Mouse (Mus musculus) gastrocnemius, postnatal 4 days (tissue): ENCODE measurements at regions not wholly inside any gene's neighbourhood (a gene's known extent, or its start where the extent isn't known, plus 50 kb on each side); places are given as distances from the start of the nearest gene placed in this dataset.

Experiments
- DNase-seq, 2 experiments: peaks; one replicate each; pipeline ENCODE4 v3.0.0; 2021 to 2022; ENCODE audit warnings: low spot score in 2 of 2, mixed read lengths in 2 of 2

DNA sequence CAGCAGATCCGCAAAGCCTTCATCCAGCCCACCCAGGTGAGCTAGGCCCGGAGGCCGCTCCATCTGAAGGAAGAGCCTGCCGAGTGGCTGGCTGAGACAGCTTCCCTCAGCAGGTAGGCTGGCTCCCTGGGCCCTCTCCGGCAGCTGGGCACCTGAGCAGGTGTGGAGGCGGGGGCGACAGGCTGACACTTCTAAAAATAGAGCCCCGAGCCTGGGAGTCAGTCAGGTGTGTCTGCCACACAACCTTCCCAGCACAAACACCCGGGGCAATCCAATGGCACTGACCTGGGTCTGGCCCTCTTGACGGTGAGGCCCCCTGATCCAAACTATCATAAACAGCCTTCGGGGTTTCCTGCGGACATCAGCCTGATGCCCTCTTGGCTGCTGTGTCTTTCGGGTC, 58.5 kb downstream of the Zfp36l2 start:
- no peak for DNase-seq

DNA sequence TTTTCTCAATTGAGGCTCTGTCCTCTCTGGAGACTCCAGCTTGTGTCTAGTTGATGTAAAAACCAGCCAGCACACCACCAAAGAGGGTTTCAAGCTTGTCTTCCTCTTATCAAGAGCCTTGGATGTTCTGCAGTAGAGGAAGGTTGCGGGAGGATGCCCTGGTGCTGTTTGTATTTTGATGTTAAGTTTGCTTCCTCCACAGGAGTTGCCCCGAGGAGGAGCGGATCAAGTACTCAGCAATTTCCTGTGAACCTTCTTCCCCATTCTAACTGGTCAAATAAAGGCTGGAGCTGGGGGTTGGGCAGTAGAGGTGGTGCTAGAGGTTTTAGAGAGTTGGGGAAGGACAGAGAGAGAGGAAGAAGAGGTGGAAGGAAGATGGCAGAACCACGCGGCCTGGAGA, 59.5 kb downstream of the Zfp36l2 start:
- no peak for DNase-seq

DNA sequence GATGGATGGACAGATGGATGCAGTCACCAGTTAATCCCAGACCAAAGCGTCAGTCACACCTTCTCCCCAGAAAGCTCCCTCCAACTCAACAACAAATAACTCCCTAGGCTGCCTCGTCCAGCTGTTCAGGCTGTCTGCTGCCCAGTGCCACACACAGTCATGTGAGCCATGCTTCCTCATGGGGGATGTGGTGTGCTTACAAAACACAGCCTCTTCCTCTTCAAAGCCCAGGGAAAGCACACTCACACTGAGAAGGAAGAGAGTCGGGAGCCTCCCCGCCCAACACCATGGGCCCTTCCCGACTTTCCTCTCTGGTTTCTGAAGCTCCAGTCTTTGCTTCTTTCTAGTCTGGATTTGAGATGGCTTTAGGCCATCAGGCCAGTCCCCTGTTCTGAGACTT, 61.6 kb downstream of the Zfp36l2 start:
- DNase-seq, result no peak

DNA sequence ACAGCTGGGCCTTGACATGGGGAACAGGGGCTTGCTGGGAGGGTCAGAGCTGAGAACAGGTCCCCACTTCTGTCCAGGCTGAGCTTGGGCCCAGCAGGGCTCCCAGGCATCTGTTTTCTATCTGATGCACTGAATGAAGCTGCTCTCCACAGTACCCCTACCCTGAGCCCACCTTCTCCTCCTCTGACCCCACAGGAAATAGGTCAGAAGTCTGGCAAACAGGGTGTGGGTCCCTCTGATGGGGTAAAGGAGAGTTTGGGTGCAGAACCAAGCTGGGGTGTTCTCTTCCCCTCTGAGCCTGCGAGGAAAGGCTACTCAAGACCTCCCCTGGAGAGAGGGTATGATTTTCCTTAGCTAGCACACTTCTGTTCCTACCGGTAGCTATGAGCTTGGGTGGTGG, 64.6 kb downstream of the Zfp36l2 start:
- DNase-seq, result no peak

DNA sequence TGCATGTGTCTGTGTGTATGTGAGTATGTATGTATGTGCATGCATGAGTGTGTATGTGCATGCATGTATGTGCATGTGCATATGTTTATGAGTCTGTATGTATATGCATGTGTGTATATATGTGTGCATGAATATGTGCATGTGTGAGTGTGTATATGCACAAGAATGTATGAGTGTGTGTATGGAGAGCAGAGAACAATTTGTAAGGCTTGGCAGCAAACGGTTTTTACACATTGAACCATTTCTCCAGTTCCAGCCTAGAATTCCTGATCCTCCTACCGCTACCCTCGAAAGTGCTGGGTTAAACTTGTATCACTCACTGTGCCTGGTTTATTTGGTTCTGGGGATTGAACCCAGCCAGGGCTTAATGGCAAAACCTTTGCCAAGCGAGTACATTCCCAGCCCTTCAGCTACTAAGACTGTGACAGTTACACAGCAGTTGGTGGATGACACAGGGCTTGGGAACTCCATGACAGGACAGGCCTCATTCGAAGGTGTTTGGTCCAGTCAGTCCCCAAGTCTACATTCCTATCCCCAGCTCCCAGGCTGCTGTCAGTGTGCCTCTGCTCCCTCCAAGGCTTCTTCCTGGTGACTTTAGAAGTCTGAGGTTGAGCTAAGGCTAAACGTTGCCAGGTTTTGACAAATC, 65.1 kb downstream of the Zfp36l2 start:
- DNase-seq, result no peak

DNA sequence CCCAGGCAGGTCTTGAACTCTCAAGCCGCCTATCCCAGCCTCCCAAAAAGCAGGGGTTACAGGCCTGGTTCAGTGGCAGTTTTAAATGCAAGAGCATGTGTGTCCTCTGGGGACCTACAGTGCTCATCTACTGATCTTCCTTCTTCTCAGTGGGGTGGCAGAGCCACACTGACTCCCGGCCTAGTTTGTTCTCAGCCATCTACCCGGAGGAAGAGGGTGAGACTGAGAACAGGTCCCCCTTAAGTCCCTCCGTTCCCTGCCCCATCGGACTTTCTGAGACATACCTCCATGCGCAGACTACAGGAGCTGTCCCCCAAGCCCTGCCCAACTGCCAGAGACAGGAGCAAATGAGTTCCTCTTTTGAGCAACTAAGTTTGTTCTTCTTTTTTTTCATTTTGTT, 66.5 kb downstream of the Zfp36l2 start:
- DNase-seq, result no peak

DNA sequence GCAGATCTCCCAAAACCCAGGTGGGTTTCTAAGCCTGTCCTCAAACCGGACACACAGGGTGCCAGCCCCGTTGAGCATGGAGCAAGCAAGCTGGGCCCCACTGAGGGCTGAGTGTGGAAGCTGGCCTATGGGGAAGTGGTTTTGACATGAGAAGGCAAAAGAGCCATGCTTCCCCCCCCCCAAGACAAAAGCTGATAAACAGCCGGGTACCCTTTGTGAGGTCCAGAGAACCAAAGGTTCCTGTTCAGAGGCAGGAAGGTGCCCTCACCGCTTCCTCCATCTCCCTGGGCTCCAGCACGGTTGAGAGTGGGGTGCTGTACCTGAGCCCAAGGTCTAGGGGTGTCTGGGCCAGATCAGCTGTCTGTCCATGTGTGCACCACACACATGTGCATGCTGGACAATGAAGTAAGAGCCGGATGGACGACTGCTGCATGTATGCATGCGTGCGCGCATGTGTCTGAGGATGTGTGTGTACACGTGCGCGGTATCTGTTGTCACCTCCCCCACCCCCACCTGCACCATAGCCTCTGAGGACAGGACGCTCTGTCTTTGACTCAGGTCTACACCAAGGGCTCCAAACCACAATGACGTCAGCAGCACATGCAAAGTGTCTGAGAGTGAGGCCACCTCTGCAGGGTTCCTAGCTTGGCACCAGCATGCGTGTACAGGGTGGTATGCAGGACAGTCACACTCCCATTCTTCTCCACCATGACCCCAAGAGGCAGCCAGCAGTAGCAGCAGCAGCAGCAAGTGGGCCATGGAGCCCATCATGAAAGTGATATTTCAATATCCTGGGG, 68.3 kb downstream of the Zfp36l2 start:
- DNase-seq, result no peak

DNA sequence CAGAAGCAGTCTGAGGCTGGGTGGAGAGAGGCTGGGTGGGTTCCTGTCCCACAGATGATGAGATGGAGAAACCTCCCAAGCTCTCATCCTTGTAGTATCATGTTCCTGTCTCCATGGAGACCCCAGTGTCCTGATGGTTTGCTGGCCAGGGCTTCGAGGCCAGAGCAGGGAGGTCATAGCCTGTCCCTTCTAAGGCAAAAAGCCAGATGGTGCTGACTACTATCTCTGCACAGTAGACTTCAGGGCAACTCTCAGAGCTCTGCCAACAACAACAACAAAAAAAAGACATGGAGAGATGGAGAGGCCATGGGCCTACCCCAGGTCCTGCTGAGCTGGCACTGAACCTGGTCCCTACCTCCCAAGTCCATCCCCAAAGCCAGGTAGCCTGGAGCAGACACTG, 69.0 kb downstream of the Zfp36l2 start:
- DNase-seq, result no peak

DNA sequence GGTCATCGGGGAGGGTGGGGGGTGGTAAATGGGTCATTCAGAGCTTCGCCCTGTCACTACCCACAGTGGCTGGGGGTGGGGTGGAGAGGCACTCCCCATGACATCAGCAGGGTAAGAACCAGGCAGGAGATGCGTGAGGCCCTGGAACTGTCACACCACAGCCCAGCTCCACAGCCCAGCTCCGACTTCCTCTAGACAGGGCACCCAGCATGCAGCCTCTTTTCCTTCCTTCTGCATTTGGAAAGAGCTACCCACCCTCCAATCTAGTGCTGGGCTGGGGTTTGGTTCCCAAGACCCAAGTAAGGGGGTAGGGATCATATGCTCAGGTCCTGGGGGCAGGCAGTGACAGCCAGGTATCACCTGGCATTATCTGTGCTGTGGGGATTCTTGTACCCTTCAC, 69.5 kb downstream of the Zfp36l2 start:
- DNase-seq, result no peak

DNA sequence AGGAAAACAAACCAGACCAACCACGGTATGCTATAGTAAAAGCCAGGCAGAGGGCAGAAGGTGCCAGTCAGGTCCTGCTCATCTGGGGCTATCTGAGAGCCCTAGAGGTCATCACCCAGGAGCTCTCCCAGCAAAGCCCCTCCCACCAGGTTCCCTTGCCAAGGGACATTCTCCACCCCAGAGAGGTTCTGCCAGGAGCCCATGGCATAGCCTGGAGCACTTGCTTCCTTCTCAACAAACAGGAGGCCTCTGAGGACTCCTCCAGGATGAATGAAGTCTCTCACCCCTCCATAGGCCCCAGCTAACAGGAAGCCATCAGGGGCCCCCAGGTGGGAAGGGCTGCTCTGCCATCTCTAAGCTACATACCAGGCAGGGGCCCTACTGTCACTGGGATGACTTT, 70.0 kb downstream of the Zfp36l2 start:
- no peak for DNase-seq

DNA sequence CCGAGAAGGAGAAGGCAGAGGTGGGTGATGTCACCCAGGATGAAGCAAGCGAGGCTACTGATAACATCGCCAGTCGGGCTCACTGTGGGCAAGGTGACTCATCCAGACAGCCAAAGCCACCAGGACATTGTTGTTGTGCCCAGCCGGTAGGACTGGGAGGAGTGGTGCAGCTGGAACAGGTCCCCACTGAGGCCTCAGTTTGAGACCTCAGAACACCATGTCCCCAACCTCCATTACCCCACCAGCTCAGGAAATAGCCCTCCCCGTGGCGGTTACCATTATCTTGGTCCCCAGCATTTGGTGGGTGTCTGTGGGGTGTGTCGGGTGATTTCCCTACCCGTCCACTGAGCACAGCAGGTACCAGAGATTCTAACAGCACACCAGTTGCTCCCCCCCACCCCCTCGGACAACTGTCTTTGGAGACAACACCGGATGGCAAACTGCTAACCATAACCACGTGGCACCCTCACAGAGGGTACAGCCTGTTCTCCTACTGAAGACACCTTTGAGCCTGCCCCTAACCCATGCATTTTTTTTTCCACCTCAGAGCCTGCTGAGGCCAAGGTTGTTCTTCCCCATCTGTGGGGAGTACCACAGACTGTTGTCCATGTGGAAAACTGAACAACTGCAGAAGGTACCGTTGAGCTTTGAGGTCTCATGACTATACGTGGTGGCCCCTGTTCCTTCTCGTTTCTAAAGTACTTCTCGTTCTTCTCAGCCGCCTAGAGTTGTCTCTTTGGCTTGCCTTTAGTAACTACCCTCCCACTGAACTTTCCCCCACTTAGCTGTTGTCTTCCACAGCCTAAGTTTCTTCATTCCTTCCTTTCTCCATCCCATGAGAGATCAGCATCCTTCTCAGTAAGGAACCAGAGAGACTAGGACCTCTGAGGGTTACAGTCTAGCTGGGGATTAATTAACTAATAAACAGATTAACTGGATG, 71.1 kb downstream of the Zfp36l2 start:
- no peak for DNase-seq

DNA sequence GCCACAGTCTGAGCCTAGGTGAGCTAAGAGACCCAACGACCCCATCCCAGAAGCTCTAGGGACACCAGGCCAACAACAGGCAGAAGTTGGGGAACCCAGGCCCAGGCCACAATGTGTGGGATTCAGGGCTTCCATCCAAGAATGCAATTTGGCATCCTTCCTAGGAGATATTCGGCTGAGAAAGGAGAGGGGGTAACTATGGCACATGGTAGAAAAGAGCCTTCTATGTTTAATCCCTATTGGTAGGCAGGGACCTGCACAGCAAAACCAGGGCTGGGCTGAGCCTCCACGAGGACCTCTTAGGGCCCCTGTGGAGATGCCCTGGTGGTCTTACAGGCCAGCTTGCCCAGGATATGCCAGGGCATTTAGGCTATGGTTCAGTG, 71.8 kb downstream of the Zfp36l2 start:
- DNase-seq, result no peak

DNA sequence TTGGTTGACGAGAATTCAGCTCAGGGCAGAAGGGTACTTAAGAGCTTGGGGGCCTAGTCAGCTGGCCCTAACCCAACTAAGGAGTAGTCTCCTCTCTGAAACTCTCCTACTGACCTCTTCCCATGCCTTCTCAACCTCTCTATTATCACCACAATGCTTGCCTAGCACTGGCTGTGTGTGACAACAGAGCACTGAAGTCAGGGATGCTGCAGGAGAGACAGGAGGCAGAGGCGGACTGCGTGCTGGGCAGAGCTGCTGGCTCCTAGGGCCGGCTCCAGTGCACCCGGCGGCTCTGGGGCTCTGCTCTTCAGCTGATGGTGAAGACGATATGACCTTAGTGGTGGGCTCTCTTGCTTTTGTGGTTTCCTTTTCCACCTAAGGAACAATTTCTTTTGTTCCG, 72.6 kb downstream of the Zfp36l2 start:
- no peak for DNase-seq

DNA sequence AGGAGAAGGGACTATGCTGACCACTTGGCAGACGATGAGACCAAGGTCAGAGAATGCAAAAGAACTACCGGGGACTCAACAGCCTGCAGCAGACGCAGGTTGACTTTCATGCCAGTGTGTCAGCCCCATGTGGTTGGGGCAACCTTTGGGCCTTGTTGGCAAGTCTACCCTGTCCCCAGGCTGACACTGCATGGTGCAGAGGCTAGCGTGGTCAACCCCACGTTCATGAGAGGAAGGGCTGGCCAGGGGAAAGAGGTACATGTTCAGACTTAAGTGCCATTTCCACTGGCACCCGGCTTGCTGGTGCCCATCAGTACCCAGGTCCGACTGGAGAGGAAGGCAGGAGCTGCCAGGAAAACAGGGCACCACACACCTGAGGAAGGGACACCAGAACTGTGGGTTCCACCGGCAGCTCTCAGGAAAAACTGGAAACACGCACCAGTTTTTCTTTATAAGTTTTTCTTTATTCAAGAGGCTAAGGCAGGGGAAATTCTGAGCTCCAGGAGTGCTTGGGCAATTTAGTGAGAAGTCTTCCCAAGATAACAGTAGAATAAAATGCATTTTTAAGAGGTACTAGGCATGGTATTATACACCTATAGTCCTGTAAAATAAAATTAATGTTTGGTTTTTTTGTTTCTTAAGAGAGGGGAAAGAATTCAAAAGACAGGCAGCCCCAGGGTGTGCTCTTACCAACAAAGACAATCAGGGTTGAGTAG, 73.3 kb downstream of the Zfp36l2 start:
- no peak for DNase-seq

DNA sequence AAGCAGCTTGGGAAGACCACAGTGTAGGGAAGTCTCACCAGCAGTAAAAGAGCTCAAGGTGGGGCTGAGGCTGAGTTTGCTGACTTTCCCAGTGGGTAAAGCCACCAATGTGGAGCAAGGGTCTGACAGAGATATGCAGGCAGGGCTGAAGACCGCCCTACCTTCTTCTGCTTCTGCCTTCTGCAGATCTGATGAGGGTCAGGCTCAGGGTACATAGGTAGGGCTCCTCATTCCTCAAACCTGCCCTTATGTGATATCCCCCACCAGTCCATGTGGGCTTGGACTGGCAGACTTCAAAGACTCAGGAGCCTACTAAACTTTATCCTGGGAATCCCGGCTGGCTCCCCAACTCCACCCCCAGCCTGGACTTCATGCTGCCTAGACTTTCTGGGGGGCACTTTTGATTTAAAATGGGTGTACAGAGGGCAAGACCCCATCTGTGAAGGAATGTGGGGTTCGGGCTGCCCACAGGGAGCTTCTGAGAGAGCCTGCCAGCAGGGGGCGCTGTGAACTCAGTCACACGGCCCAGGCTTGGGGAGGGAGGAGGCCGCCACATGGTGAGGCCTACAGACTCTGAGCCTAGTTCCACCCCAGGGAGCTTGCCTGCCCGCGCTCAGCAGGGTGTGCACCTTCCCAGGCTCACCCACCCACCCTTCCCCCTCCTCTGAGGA, 74.0 kb downstream of the Zfp36l2 start:
- peak; percentile 90 to 91 for DNase-seq

DNA sequence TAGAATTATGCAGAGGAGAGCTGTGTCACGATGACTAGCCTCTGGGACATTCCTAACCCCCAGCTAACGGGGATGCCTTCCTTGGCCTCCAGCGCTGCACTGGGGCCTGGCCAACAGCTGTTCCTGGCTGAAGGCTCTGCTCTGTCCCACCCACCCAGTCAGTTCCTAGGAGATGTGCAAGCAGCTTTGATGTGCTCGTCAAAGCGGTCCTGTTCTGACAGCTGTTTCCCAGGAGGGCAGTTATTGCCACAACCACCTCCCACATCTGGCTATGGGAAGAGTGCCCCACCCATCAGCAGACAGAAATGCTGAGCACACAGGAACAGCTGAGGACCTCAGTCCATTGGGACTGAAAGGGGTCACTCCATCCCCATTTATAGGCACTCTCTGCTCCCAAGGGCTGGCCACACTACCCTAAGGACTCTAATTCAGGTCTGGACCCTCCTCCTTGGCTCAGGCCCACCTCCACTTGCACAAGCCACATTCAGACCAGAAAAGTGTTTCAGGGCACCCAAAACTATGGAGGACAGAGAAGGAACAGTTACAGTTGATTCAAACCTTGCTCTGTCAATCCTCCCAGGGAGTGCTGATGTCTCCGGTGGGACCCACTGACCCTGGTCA, 75.2 kb downstream of the Zfp36l2 start:
- DNase-seq, result peak; percentile 55 to 83

DNA sequence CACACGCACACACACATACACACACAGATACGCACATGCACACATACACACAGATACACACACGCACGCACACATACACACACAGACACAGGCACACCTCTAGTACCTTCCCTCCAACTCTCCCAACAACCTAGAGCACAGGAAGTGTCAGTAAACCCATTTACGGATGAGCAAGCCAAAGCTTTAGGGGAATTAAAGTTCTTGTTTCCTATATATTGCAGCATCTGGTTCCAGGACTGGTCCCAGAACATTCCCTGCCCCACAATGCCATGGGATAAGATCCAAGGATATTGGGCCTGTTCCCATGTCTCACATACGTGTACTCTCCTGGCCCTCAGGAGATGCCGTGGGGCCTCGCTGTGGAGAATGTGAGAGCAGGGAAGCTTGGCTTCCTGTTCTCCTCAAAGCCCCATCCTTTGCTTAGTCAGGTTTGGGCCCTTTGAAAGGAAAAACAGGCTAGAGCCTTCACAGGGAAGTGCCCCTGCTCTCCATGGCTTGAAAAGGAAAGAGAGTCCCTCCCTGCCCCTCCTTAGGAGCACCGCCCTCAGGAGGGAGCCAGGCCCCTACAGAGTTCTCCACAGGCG, 75.9 kb downstream of the Zfp36l2 start:
- no peak for DNase-seq

DNA sequence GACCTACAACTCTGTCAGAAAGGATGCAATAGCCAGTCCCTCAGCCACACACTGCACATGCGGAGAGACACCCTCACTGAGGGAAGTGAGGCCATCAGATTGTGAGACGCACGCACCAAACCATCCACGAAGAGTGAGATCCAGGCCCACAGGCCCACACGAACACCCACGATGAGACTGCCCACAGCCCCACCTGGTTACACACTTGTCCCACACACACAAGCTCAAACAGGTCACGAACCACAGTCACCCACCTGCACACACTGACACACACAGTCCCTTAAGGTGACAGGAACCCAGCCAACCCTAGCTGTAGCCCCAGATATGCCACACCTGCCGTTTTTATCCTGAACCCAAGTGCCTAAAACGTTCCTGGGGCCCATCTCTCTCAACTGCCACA, 76.8 kb downstream of the Zfp36l2 start:
- no peak for DNase-seq

DNA sequence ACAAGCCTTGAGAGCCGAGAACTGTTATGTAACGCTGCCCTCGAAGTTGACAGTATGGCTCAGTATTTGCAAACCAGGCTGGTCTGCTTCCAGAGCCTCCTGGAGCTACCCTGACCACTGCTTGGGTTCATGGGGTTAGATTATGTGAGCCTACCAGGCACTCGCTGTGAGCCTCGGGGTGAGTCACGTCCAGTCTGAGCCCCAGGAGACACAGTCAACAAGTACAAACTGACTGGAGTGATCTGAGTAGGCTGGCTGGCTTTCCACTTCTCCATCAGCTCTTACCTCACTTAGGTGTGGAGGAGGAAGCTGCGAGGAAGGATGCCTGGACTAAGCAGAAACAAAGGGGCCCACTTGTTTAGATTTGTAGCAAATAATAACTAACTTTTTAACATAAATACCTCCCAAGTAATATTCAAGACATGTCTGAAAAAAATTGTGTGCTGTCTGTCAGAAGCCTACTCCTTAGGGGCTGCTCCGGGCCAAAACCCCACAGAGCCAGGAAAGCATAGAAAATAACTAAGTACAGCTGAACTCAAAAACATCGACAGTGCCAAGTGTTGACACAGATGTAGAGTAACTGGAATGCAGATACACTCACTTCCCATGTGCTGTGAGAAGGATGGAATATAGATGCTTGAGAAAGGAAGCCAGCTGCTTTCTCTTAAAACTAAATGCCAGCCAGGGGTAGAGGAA, 77.6 kb downstream of the Zfp36l2 start:
- peak in 1 of 2 experiments; percentile 66 for DNase-seq
